In genomic region chr15:87940837-87941236, GRCm38 (mm10) we compare ENCODE assay signal across 9 mouse cellular contexts.
DNase-seq lines count a peak whose midpoint lies in the region; ATAC-seq lines count a peak whose summit lies in the region.
"Had no signal": no experiment of that assay in that cellular context is flagged by ENCODE, and none has a peak within 500 bp of the region (broad histone marks: within the 10 kb centered on the region; RNA-seq: fewer than 3 reads in every experiment).

No protein-coding gene starts in this region.

- H3K9me3 ChIP-seq in intestine, embryonic 14.5 days (ENCODE audit: control insufficient read depth, low read length): no peaks in the 10 kb centered on the region
- no peaks in the 10 kb centered on the region for H3K9me3 ChIP-seq in intestine, embryonic 15.5 days
- H3K9me3 ChIP-seq: limb, embryonic 13.5 days had no signal

- no peak overlapping the region for H3K27ac ChIP-seq in intestine, embryonic 14.5 days (ENCODE audit: low read depth)
- H3K27ac ChIP-seq in intestine, embryonic 15.5 days: no peak overlapping the region
- H3K27ac ChIP-seq: limb, embryonic 13.5 days had no signal

- H3K4me3 ChIP-seq in intestine, embryonic 14.5 days (ENCODE audit: low read depth, low read length): no peak overlapping the region
- H3K4me3 ChIP-seq in intestine, embryonic 15.5 days (replicated peaks): no peak overlapping the region
- H3K4me3 ChIP-seq: limb, embryonic 13.5 days had no signal

- no peak overlapping the region for H3K9ac ChIP-seq in intestine, embryonic 14.5 days (ENCODE audit: low read length)
- no peak overlapping the region for H3K9ac ChIP-seq in intestine, embryonic 15.5 days
- H3K9ac ChIP-seq: limb, embryonic 13.5 days had no signal

- no peak for ATAC-seq in intestine, embryonic 14.5 days (replicated peaks; ENCODE audit: low FRiP score, low TSS enrichment, low read depth)
- no peak for ATAC-seq in intestine, embryonic 15.5 days

- WGBS in intestine, embryonic 14.5 days: 63% methylated on average over 3 of the region's 3 CpGs
- 42% methylated on average over 3 of the region's 3 CpGs for WGBS in intestine, embryonic 15.5 days

- H3K36me3 ChIP-seq in intestine, embryonic 14.5 days (ENCODE audit: control insufficient read depth, insufficient read depth, low read length): no peaks in the 10 kb centered on the region
- H3K36me3 ChIP-seq in intestine, embryonic 15.5 days: no peaks in the 10 kb centered on the region
- H3K36me3 ChIP-seq: limb, embryonic 13.5 days had no signal

- no peak overlapping the region for H3K4me2 ChIP-seq in intestine, embryonic 14.5 days (ENCODE audit: low read length)
- no peak overlapping the region for H3K4me2 ChIP-seq in intestine, embryonic 15.5 days (replicated peaks)
- H3K4me2 ChIP-seq: limb, embryonic 13.5 days had no signal

- H3K27me3 ChIP-seq in intestine, embryonic 14.5 days (replicated peaks; ENCODE audit: control insufficient read depth, insufficient read depth, low read length): no peaks in the 10 kb centered on the region
- H3K27me3 ChIP-seq in intestine, embryonic 15.5 days (replicated peaks): no peaks in the 10 kb centered on the region
- H3K27me3 ChIP-seq: limb, embryonic 13.5 days had no signal

- peak; percentile 58 for DNase-seq in intestine, embryonic 14.5 days (ENCODE audit: low spot score)
- DNase-seq in NIH3T3 (ENCODE audit: low read depth): peak; percentile 36
- peak; percentile 68 to 71 for DNase-seq in cerebellum, adult 18-20 months
- peak; percentile 10 for DNase-seq in kidney, postnatal 14 days
- DNase-seq in mesoderm, embryonic 11.5 days (ENCODE audit: low read depth, low spot score): peak; percentile 69
- no peak for DNase-seq in spleen, adult 12 weeks (ENCODE audit: low spot score)
- DNase-seq in thymus, postnatal 14 days: no peak

- no peaks in the 10 kb centered on the region for H3K4me1 ChIP-seq in intestine, embryonic 14.5 days (replicated peaks; ENCODE audit: control insufficient read depth, insufficient read depth, low read length)
- H3K4me1 ChIP-seq in intestine, embryonic 15.5 days (replicated peaks): no peaks in the 10 kb centered on the region
- H3K4me1 ChIP-seq: limb, embryonic 13.5 days had no signal

Comparison
In these comparisons a context has a peak if more than half of its experiments do, and no peak if none do; other contexts are left out.
1. DNase-seq: peak in intestine, embryonic 14.5 days (single experiment), NIH3T3 (single experiment), cerebellum, adult 18-20 months (2 of 2), kidney, postnatal 14 days (single experiment) and mesoderm, embryonic 11.5 days (single experiment); none in spleen, adult 12 weeks (single experiment) and thymus, postnatal 14 days (single experiment).